Mouse (Mus musculus) embryonic facial prominence, embryonic 13.5 days (tissue): ENCODE results near the gene Ap2b1. TPM values are rescaled to one million over a fixed set of nuclear protein-coding genes. Genes with fewer than 3 reads are reported as not detected.

Experiments used
- ATAC-seq: fragments of 200-750 bp; cut with Nextera tagmentation; 2 replicates; pipeline ENCODE4 v1.8.0; 2017; ENCODE audit warnings: low read depth; ENCODE audit not compliant: insufficient number of reproducible peaks, insufficient read depth, low FRiP score, low TSS enrichment
- H3K27ac ChIP-seq: fragments of 300-500 bp; sonication (generic); 2 replicates; pipeline ENCODE4 v1.5.1; 2015; ENCODE audit warnings: moderate library complexity, mild to moderate bottlenecking, inconsistent platforms
- H3K27me3 ChIP-seq: fragments of 300-500 bp; sonication (generic); 2 replicates; pipeline ENCODE4 v1.6.1; 2015; ENCODE audit warnings: mild to moderate bottlenecking, inconsistent platforms
- H3K36me3 ChIP-seq: fragments of 300-500 bp; sonication (generic); 2 replicates; pipeline ENCODE4 v1.6.1; 2015; ENCODE audit warnings: mild to moderate bottlenecking, inconsistent platforms
- H3K4me1 ChIP-seq: fragments of 300-500 bp; sonication (generic); 2 replicates; pipeline ENCODE4 v1.6.1; 2015; ENCODE audit warnings: inconsistent platforms
- H3K4me2 ChIP-seq: fragments of 300-500 bp; sonication (generic); 2 replicates; pipeline ENCODE4 v1.6.1; 2015; ENCODE audit warnings: moderate library complexity, mild to moderate bottlenecking, inconsistent platforms
- H3K4me3 ChIP-seq: fragments of 300-500 bp; sonication (generic); 2 replicates; pipeline ENCODE4 v1.5.1; 2015; ENCODE audit warnings: mild to moderate bottlenecking, inconsistent platforms
- H3K9ac ChIP-seq: fragments of 300-500 bp; sonication (generic); 2 replicates; pipeline ENCODE4 v1.6.1; 2015; ENCODE audit warnings: mild to moderate bottlenecking, inconsistent platforms
- H3K9me3 ChIP-seq: fragments of 300-500 bp; sonication (generic); 2 replicates; pipeline ENCODE4 v1.6.1; 2016; ENCODE audit warnings: inconsistent platforms
- WGBS: fragments of 180-500 bp; shearing (Covaris S2); methylation state at CpG from one replicate; pipeline ENCODE4 v1.1.7; 2015; ENCODE audit warnings: mixed read lengths; 5-methylcytosine and 5-hydroxymethylcytosine counted together
- polyA plus RNA-seq: library from polyadenylated mRNA; unstranded; fragments of >200 nt; fragmentation: Nextera tagmentation; extraction: Ambion mirVana; gene quantifications from 2 replicates; pipeline ENCODE4 v1.2.1, GENCODE M21; 2015

Ap2b1 gene
- polyA plus RNA-seq, 1 experiment from 2014 or later: 56.8 TPM

DNA sequence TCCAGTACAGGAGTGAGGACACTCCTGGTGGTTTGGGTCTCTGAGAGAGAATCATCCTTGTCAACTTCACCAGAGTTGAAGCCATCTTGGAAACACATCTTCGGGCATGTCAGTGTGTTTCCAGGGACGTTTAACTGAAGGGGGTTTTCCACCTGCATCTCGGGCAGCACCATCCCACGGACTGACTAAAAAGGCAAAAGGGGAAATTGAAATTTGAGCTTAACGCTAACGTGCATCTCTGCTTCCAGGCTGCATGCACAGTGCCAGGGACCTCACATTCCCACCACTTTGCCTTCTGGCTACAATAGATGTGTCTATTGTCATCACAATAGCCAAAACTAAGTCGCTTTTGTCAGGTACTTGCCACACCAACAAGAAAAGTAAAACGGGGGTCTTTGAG lies 109.4 kb downstream of the Ap2b1 start:
- 31% methylated on average over 8 of the region's 8 CpGs for WGBS
- no peak overlapping the region for H3K27ac ChIP-seq
- ATAC-seq: no peak
- peaks cover 9% of the 10 kb centered on the region for H3K36me3 ChIP-seq
- H3K4me1 ChIP-seq: peaks cover 8% of the 10 kb centered on the region; the same call in 1 of the 2 replicates
- H3K4me2 ChIP-seq: no peak overlapping the region
- peaks cover 20% of the 10 kb centered on the region for H3K27me3 ChIP-seq
- no peak overlapping the region for H3K9ac ChIP-seq
- no peaks in the 10 kb centered on the region for H3K9me3 ChIP-seq
- no peak overlapping the region for H3K4me3 ChIP-seq

DNA sequence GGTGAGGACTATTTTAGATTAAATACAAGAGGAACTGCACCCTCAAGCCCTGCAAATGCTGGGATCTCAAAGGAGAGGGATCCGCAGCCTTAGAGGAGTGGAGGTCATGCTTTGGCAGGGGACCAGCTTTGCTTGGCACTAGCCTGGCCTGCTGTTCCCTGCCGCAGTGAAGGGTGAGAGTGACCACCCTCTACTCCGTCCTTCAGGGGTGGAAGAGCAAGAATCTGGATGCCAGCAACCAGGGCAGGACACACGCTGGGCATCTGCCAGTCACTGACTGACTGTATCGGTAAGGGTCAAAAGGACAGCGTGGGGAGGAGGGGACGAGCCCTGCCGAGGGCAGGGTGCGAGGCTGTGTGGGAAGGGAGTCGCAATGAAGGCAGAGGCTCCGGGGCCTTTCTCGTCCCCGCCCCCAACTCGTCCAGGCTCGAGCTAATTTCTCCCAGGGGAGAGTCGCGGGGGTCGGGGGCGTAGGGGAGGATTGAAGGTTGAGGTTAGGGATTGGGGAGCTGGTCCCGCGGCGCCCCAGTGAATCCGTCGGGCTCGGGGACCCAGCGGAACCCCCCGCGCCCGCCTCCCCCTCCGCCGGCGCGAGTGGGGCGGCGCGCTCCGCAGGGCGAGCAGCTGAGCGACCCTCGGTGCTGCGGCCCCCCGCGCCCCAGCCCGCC lies 110.4 kb downstream of the Ap2b1 start, which contains the start of gene Rasl10b:
Gene Rasl10b (plus strand): TSS at position 51 of the 668 bp plus-strand sequence.
- Histone ChIP-seq H3K4me2 (peak within 1 kb of the TSS; percentile 93), H3K4me3 (peak within 1 kb of the TSS; percentile 83), H3K9ac (peak within 1 kb of the TSS; percentile 84), H3K9me3 (no peaks in the 10 kb centered on the region), H3K36me3 (no peaks in the 10 kb centered on the region), H3K27ac (no peak within 1 kb of the TSS), H3K27me3 (peaks cover 20% of the 10 kb centered on the region), H3K4me1 (peaks cover 8% of the 10 kb centered on the region; the same call in 1 of the 2 replicates)
- 2% methylated on average over 33 of the region's 44 CpGs for WGBS
- peak; percentile 45; the same call in 1 of the 2 replicates for ATAC-seq

DNA sequence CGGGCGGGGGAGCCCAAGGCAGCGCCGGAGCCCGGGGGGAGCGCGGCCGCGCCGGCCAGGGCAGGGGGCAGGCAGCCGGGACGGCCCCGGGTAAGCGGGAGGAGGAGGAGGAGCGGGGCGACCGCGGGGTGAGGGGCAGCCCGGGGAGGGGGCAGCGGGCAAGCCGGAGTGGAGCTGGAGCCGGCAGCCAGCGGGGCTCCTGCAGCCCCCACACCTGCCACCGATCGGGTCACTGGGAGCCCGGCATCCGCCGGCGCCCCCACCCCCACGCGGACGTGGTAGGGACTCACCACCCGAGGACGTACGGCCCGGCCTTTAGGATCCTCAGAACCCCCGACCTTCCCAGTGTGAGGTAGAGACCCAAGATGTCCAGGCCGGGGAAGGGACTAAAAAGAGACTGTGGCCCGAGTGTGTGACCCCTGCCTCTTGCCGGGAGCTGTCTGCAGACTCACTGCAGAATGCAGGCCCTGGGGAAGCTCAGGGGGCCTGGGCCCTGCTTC lies 111.0 kb downstream of the Ap2b1 start:
- no peak overlapping the region for H3K27ac ChIP-seq
- H3K4me1 ChIP-seq: peaks cover 8% of the 10 kb centered on the region; the same call in 1 of the 2 replicates
- H3K9me3 ChIP-seq: no peaks in the 10 kb centered on the region
- H3K36me3 ChIP-seq: no peaks in the 10 kb centered on the region
- H3K9ac ChIP-seq: peak overlapping the region; percentile 84
- H3K4me3 ChIP-seq: peak overlapping the region; percentile 83
- H3K4me2 ChIP-seq: peak overlapping the region; percentile 93
- 0% methylated on average over 21 of the region's 40 CpGs for WGBS
- peaks cover 20% of the 10 kb centered on the region for H3K27me3 ChIP-seq
- peak; percentile 35; the same call in 1 of the 2 replicates for ATAC-seq

DNA sequence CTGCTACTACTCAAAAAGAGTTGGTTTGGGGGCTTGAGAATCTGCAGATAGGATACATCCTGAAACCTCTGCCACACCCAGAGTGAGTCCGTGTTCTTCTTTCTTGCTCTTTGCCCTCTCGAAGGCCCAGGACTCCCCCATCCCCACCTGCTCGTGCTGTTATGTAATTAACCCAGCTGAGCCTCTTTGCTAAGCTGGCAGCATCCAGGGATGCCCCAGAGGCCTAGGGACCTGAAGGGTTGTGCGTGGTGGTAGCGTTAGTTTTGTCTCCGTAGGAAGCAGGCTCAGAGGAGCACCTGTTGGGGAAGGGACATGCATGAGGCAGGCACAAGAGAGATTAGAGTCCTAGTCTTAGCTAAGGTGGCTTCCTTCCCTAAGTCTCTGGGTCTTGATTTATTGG lies 111.7 kb downstream of the Ap2b1 start:
- Histone ChIP-seq H3K9me3 (no peaks in the 10 kb centered on the region), H3K4me1 (peaks cover 8% of the 10 kb centered on the region; the same call in 1 of the 2 replicates), H3K27ac (no peak overlapping the region), H3K9ac (peak overlapping the region; percentile 84; the same call in 1 of the 2 replicates), H3K36me3 (no peaks in the 10 kb centered on the region), H3K4me3 (peak overlapping the region; percentile 83), H3K27me3 (peaks cover 20% of the 10 kb centered on the region), H3K4me2 (peak overlapping the region; percentile 93)
- 38% methylated on average over 6 of the region's 6 CpGs for WGBS
- no peak for ATAC-seq

DNA sequence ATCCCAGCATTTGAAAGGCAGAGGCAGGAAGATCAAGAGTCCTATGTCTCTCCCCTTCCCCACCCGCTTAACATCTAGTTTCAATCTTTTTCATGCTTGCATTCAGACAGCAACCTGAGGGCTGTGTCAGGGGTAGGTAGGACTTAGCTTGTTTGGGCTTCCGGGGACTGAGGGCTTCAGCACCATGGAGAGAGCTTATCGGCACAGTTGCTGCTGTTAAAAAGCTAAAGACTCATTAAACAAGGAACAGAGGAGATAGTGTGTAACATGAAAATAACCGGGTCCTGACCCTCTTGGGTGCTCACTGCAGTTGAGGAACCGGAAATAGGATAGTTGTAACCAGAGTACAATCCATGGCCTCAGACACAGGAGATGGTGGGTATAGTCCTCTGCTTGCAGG lies 118.3 kb downstream of the Ap2b1 start:
- no peaks in the 10 kb centered on the region for H3K9me3 ChIP-seq
- no peak overlapping the region for H3K4me3 ChIP-seq
- peaks cover 50% of the 10 kb centered on the region for H3K27me3 ChIP-seq
- no peak overlapping the region for H3K9ac ChIP-seq
- H3K36me3 ChIP-seq: no peaks in the 10 kb centered on the region
- H3K4me1 ChIP-seq: peaks cover 8% of the 10 kb centered on the region
- H3K4me2 ChIP-seq: no peak overlapping the region
- WGBS: 7% methylated on average over 5 of the region's 5 CpGs
- ATAC-seq: no peak
- no peak overlapping the region for H3K27ac ChIP-seq

DNA sequence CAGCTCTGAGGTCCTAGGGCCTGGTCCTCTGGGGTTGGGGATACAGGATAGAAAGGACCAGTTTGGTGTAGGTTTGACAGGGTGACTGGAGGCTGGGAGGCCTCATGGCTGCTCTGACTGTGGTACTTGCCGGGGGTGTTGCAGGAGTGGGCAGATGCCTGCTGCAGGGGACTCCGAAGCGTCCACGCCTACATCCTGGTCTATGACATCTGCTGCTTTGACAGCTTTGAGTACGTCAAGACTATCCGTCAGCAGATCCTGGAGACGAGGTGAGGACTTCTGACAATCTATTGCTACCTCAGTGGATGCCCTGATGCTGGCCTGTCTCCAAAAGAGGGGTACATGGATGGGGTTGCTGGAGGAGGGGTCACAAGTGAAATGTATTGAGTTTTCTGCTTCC lies 118.9 kb downstream of the Ap2b1 start:
- Histone ChIP-seq H3K27me3 (peaks cover 52% of the 10 kb centered on the region), H3K36me3 (no peaks in the 10 kb centered on the region), H3K4me2 (no peak overlapping the region), H3K9ac (no peak overlapping the region), H3K4me3 (no peak overlapping the region), H3K9me3 (no peaks in the 10 kb centered on the region), H3K27ac (no peak overlapping the region), H3K4me1 (peaks cover 8% of the 10 kb centered on the region)
- 76% methylated on average over 7 of the region's 7 CpGs for WGBS
- ATAC-seq: no peak

DNA sequence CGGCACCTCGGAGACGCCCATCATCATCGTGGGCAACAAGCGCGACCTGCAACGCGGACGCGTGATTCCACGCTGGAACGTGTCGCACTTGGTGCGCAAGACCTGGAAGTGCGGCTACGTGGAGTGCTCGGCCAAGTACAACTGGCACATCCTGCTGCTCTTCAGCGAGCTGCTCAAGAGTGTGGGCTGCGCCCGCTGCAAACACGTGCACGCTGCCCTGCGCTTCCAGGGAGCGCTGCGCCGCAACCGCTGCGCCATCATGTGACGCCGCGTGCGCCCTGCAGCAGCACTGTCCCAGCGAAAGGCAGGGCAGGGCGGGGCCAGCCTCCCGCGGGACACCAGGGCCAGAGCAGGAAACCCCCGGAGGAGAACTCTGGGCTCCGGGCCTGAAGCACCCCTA lies 119.7 kb downstream of the Ap2b1 start:
- Histone ChIP-seq H3K36me3 (no peaks in the 10 kb centered on the region), H3K9me3 (no peaks in the 10 kb centered on the region), H3K4me1 (peaks cover 8% of the 10 kb centered on the region), H3K9ac (no peak overlapping the region), H3K4me3 (0 out of 2 replicates have a peak overlapping the region, but pooled peaks have one; percentile 20), H3K27ac (no peak overlapping the region), H3K27me3 (peaks cover 53% of the 10 kb centered on the region), H3K4me2 (peak overlapping the region; percentile 28)
- no peak for ATAC-seq
- 7% methylated on average over 38 of the region's 38 CpGs for WGBS

DNA sequence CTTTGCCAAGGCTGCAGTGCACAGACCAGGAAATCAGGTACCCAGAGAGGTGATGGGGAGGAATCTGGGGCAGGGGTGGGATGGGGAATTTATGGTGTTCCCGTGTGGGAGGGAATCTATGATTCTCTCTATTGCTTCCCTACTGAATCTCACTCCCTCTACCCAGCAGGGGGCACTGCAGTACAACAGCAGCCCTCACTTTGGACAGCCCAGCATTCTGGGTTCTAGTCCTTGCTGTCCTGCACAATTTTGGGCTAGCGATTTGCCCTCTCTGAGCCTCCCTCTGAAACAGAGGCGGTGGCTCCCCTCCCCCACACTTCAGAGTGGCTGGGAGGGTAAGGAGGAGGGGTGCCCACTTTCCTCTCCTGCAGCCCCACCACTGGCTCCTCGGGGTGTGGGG lies 121.5 kb downstream of the Ap2b1 start:
- Histone ChIP-seq H3K36me3 (no peaks in the 10 kb centered on the region), H3K9ac (no peak overlapping the region), H3K9me3 (no peaks in the 10 kb centered on the region), H3K4me1 (peaks cover 8% of the 10 kb centered on the region), H3K27me3 (peaks cover 53% of the 10 kb centered on the region), H3K4me2 (no peak overlapping the region), H3K4me3 (no peak overlapping the region), H3K27ac (no peak overlapping the region)
- WGBS: 35% methylated on average over 4 of the region's 4 CpGs
- no peak for ATAC-seq

DNA sequence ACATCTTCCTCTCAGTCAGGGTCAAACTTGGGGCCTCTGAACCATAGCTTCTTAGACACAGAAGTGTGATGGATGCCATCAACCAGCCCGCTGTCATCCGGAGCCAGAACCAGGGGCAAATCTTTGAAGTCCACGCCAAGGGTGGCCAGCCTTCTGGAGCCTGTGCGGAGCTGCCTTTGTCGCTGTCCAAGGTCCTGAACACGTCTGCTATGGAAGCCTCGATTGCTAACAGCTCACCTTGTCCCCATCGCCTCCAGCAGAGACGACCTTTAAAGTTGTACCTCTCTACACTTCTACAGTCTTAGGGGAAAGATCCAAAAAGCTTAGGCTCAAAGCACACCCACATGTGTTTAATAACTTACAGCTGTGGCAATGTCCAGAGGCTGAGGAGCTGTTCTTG lies 122.5 kb downstream of the Ap2b1 start:
- ATAC-seq: no peak
- 1% methylated on average over 9 of the region's 9 CpGs for WGBS
- Histone ChIP-seq H3K27ac (no peak overlapping the region), H3K4me1 (peaks cover 8% of the 10 kb centered on the region), H3K4me3 (no peak overlapping the region), H3K9me3 (no peaks in the 10 kb centered on the region), H3K36me3 (no peaks in the 10 kb centered on the region), H3K4me2 (no peak overlapping the region), H3K9ac (no peak overlapping the region), H3K27me3 (peaks cover 62% of the 10 kb centered on the region)

DNA sequence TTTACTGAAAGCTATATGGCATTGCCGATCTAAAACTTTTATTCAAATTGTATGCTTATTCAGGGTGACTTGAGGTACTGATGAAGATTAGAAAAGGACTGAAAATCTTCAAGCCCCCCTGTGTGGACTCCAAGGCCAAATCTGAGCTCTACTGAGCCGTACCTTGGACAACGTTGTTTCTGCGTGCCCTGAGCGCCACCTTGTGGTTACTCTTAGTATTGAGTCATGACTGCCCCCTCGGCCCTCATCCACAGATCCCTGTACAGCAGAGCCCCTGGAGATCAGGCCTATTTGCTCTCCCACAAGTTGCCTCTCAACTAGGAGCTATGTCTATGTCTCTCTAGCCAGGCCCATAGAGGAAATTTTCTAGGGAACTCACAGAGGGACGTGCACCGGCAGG lies 125.9 kb downstream of the Ap2b1 start:
- no peaks in the 10 kb centered on the region for H3K36me3 ChIP-seq
- H3K4me1 ChIP-seq: peaks cover 6% of the 10 kb centered on the region; the same call in 1 of the 2 replicates
- H3K27me3 ChIP-seq: peaks cover 73% of the 10 kb centered on the region
- WGBS: 6% methylated on average over 8 of the region's 8 CpGs
- no peaks in the 10 kb centered on the region for H3K9me3 ChIP-seq
- no peak overlapping the region for H3K4me3 ChIP-seq
- no peak overlapping the region for H3K9ac ChIP-seq
- no peak overlapping the region for H3K27ac ChIP-seq
- ATAC-seq: no peak
- H3K4me2 ChIP-seq: no peak overlapping the region

DNA sequence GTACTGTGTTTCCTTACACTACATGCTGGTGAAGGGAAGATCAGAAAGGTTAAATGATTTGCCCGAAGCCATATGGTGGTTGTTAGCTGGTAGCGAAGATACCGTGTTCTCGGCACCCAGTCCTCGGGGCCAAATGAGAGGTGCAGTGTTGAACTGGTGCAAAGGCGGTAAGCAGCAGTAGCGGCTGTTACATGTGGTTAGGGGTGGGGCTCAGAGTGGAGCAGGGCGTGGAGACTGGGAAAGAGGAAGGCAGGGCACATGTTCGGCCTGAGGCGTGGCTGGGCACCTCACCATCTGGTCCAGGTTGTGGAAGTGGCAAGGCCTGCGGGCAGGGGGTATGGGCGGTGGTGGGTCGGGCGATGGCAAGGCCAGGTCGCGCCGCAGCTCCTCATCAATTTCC lies 128.1 kb downstream of the Ap2b1 start:
- H3K4me3 ChIP-seq: peak overlapping the region; percentile 3; the same call in 1 of the 2 replicates
- no peaks in the 10 kb centered on the region for H3K36me3 ChIP-seq
- no peak for ATAC-seq
- 32% methylated on average over 17 of the region's 17 CpGs for WGBS
- no peaks in the 10 kb centered on the region for H3K9me3 ChIP-seq
- no peak overlapping the region for H3K27ac ChIP-seq
- H3K4me1 ChIP-seq: peaks cover 8% of the 10 kb centered on the region; the same call in 1 of the 2 replicates
- H3K9ac ChIP-seq: no peak overlapping the region
- peaks cover 56% of the 10 kb centered on the region for H3K27me3 ChIP-seq
- H3K4me2 ChIP-seq: peak overlapping the region; percentile 44

DNA sequence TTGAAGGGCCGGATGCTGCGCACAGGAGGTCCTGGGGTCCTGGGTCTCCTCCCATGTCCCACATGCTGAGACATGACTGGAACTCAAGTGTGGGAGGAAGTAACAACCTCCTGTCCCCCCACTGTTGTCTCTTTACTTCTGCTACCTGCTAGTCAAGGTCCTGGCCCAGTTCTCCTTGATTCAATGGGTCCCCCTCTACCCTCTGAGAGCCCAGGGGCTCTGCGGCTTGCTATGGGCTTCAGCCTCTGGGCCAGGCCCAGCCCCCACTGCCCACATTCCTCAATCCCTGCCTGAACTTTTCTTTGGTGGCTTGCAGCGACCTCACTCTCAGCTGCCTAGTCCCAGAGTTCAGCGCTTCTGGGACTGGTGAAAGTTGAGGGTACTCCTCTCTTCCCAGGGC lies 130.5 kb downstream of the Ap2b1 start, which contains the start of gene Gas2l2:
Gene Gas2l2 (minus strand): TSS at position 101 of the 400 bp plus-strand sequence.
- Histone ChIP-seq H3K4me2 (no peak within 1 kb of the TSS), H3K4me3 (no peak within 1 kb of the TSS), H3K9ac (no peak within 1 kb of the TSS), H3K27ac (no peak within 1 kb of the TSS), H3K4me1 (peaks cover 8% of the 10 kb centered on the region; the same call in 1 of the 2 replicates), H3K27me3 (peaks cover 51% of the 10 kb centered on the region), H3K9me3 (no peaks in the 10 kb centered on the region), H3K36me3 (no peaks in the 10 kb centered on the region)
- WGBS: 49% methylated on average over 5 of the region's 5 CpGs
- ATAC-seq: no peak
